Mouse (Mus musculus) lung, postnatal 0 days (tissue): Measurements from ENCODE around the gene Tcf7.

Experiments used
- CTCF ChIP-seq: IDR thresholded peaks from 2 replicates; pipeline ENCODE4 v1.5.1; 2016; ENCODE audit warnings: antibody characterized with exemption, mild to moderate bottlenecking
- EP300 ChIP-seq: IDR thresholded peaks from 2 replicates; pipeline ENCODE4 v1.6.1; 2016; ENCODE audit warnings: antibody characterized with exemption, mild to moderate bottlenecking, control low read depth

DNA sequence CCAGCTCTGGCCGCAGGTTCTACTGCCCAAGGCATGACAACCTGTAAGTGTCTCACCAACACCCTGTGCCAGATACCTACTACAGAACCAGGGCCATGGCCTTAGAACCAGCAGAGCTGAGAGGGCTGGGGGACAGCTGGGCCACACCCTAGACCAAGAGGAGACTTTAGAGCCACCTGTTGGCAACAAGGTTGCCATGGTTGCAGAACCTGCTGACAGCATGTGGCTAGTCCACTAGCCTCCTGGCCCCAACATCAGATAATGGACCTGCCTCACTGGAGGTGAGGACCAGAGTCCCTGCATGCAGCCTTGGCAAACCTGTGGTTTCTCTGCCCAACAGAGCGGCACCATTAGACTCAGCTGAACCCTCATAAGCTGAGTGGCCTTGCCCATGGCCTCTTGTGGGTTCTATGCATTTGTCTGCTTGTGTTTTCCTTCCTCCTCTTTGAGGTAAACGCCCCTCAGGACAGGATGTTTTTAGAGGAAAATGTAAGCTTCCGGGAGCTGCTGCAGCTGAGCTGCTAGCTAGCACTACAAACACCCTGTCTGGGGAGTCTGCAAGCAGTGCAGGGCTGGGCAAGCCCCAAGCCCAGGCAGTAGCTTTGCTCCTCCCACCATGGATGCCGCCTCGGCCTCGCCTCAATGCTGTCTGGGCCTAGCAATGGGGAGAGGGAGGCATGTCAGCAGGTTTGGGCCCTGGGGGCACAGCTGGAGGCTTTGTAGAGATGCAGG lies 14.5 kb downstream of the Tcf7 start:
- TF ChIP-seq CTCF = no peak
- TF ChIP-seq EP300 = peak; percentile 92
